Mouse (Mus musculus) embryo, embryonic 10.5 days (tissue): ENCODE results near the gene Chst15.

Experiments used
- DNase-seq: peaks from one replicate; pipeline ENCODE4 v3.0.0-alpha.2; 2015; ENCODE audit warnings: low spot score

Gene Chst15

GRCm38 (mm10) chr7:132336781-132337180 is 19.8 kb upstream of the Chst15 start:
- DNase-seq, result no peak

DNA sequence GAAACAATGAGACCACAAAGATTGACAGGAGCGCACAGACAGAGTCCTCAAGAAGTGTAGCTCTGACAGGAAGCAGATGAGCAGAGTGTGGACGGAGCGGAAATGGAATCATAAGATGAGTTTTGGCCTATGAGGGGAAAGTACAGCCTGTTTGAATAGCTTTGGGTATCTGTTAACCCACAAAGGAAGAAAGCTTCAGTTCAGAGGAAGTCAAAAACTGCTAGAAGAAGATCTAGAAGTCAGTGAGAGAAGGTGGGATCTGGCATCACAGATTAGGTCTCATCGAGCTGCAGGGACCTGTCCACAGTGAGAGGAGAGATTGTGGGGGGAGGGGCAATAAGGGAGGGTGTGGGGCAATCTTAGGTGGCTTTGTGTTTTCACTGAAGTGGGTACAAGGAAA is 18.3 kb upstream of the Chst15 start:
- DNase-seq, result no peak

- DNase-seq, result no peak
Observed at GRCm38 (mm10) chr7:132333078-132333477, 16.1 kb upstream of the Chst15 start.

GRCm38 (mm10) chr7:132332176-132332575 is 15.1 kb upstream of the Chst15 start:
- no peak for DNase-seq

- DNase-seq, result no peak
Observed at GRCm38 (mm10) chr7:132330179-132330578, 13.2 kb upstream of the Chst15 start.

DNA sequence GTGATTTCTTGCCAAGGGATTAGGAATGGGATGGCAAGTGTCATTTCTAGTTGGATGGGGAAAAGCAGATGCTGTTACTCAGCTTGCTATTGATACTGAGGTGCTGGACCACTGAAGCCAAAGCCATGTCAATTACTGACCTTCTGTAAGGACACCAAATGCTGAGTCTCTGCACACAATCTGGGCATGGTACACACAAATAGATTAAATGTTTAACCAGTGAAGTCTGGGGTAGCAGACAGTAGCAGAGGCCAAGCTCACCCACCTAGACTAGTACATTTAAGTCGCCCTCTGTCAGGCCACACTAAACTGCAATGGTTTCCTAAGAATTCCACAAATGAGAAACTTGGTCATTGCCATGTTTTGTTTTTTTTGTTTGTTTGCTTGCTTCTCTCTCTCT is 11.6 kb upstream of the Chst15 start:
- DNase-seq, result no peak

DNA sequence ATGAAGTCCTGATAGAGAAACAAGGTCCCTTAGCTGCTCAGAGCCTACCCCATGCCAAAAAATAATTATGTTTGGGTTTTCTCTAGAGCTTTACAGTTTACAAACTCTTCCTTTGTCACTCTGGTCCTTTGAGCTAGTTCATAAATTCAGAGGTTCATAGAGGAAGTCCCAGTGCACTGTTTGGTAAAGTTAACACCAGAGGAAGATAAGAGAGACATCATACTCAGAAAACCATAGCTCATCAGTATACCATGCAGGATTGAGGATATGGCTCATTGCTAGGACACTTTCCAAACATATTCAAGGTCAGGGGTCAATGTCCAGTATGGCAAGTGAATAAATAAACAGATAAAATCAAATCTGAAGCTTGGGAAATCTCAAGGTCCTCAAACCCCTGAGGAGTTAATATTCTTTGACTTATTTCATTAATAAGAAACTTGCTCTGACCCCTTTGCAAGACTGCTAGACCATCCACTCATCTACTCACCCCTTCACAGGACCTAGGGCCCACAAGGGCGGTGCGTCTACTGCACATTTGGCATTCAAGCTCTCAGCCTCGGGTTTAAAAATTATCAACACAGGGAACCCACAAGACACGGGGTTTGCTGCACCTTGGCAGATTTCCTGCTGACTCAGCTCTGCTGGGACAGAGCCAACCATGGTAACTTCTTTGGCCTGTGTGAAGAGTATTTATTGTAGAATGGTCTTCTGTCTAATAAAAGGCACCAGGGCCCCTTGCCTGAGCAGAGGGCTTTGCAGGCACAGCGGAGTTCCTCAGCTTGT is 8.7 kb upstream of the Chst15 start:
- no peak for DNase-seq

GRCm38 (mm10) chr7:132323430-132323829 is 6.4 kb upstream of the Chst15 start:
- no peak for DNase-seq

GRCm38 (mm10) chr7:132321392-132321958 is 4.4 kb upstream of the Chst15 start:
- no peak for DNase-seq

DNA sequence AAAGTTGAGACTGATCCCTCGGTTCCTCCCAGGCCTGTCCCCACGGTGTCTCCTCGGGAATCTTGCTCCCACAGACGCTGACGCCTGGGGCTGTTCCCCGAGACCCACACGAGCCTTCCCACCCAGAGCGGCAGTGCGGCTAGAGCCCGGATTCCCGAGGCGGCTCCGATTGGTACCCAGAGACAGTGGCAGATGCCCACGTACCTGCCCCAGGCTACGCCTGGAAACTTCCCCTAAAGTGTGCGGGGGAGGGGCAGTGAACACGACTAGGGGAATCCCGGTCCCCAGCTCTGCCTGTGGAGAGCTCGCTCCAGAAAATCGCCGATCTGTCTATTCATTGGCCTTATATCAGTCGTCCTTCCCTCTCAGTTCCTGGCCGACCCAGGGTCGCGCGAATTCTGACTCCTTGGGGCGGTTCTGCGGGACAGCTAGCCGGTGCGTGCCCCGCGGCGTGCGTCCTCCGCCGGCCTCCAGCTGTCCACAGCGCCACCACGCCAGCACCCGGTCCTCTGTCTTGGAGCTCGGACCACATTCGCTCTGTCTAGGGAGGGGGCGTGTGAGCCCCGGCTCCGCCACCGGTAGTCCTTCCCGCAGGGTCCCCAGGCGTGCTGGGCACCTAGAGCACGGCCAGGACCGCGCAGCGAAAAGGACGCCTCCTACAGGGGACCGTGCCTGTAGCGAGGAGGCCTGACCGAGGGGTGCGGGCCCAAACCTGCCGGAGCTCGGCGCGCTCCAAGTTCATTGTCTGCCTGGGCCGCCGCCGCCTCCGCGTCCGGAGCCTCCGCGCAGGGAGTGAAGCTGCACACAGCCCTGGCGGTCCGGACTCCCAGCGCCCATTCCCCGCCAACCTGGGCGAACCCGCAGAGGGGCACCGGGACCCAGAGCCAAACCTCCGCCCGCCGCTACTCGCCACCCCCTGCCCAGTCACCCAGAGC is 660 bp downstream of the Chst15 start:
- peak; percentile 75 for DNase-seq

DNA sequence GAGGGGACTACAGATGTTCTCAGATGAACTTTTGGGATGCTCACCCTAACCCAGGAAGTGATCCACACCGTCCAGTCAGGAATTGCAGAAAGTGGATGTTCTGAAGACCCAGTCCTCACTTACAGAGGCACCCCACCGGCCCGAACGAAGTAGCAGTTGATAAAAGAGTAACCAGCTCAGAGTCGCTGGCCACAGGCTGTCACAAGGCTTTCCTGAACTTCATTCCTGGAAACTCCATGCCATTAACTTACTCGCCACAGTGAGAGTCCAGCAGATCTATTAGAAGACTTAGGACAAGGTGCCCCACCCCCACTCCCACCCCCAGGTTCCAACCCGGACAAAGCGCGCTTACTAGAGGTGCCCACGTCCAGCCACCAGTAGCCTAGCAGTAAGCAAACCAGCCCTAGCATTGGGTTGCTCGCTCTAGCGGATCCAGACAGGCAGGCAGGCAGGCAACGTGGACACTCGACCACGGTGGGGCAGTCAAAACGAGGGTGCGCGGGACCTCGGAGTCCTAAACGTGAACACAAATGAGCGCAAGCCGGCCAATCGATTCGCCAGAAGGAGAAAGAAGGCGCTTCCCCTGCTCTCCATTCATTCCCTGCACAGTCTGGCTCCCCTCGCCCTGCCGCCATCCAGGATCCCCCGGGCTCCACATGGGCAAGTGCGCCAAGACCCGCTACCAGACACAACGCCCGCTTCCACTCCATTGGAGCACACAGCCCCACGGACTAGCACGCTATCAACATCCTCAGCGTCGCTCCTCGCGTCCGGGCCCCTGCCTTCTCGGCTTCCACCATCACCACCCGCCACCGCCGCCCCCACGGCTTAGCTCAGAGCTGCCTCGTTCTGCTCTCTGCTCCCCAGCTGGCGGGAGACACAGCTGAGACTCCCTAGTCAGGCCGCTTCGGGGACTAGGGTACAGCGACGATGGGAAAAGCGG is 1.6 kb downstream of the Chst15 start:
- peak; percentile 93 for DNase-seq

- no peak for DNase-seq
Observed at GRCm38 (mm10) chr7:132312396-132312795, 4.6 kb downstream of the Chst15 start.

- DNase-seq, result no peak
Observed at GRCm38 (mm10) chr7:132308537-132309191, 8.4 kb downstream of the Chst15 start.

DNA sequence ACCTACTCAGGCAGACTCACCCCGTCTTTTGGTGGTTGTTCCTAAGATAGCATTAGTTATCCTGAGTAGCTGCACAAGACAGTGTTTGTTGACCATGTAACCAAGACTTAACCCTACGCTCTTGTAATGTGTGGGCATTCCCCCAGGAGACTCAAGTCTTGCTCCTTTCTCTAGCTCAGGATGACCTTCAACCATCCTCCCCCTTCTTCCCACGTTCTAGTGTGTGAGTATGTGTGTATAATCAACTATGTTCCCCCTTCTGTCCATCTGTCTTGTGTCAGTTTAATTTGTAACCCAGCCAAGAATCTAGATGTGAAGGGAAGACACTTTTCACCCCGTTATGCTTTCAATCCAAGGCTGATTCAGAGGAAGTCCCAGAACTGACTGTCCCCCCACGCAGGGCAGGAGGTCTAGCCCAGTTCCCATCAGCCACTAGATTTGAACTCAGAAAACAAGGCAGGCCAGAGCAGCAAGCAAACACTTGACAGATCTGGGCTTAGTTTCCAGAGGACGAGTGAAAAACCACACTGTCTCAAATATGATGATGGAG is 9.2 kb downstream of the Chst15 start:
- DNase-seq, result no peak

GRCm38 (mm10) chr7:132306671-132307412 is 10.2 kb downstream of the Chst15 start:
- no peak for DNase-seq

DNA sequence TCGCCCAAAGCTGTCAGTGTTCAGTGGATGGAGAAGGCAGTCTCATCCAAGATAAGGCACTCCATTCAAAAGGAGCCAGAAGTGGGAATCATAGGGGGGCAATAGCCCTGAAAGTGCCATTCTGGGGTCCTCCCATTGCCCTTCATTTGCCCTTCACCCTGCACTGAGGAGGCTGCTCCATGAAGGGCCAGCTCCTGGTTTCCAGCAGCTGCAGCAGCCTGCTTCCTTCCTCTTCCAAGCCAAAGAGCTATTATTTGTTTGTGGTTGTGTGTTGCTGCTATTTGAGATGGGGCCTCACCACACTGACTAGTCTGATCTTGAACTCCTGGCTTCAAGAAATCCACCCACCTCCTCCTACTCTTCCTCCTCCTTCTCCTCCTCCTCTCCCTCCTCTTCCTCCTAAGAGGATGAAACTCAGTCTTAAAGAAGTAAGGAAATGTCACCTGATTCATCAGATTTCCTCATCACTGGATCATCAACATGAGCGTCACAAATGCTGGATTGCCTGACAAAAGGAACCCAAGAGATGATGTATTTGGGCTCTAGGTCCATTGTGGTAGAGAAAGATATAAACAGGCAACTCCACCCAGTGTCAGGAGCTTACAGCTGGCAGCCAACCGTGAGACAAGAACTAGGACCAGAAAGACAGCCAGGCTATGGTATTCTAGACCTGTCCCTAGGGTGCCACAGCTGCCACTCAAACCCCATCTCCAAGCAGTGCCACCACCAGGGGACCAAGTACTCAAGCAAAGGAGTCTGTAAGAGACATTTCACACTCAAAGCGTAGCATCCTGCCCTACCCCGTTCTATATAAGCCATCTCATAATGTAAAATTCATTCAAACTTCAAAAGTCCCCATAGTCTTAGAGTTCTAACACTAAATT is 11.3 kb downstream of the Chst15 start:
- DNase-seq, result no peak

DNA sequence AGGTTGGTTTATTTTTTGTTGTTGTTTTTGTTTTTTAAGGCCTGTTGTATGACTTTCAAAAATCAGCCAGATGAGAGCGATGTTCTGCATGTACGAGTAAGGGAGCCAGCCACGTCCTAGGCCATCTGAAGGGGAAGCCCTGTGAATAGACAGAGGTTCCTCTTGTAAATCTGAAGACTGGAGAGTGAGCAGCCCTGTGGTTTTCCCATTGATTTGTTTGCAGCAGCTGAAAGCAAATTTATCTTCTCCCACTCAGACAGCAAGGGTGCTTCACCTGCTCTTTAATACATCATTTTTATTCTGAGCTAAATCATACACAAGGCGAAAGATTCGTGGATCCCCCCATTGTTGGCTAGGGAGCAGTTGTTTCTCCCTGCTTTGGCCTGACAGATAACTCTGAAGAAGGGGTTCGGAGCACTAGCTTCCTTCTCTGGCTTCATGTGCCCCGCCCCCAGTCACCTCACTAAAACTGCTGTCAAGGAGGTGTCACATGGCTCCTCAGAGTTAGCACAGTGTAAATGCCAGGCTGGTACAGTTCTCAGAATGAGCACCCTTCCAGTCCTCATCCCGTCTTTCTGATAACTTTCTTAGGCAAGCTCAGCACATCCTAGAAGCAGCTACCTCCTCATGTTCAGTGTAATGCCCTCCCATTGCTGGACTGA is 12.5 kb downstream of the Chst15 start:
- DNase-seq, result no peak

GRCm38 (mm10) chr7:132303988-132304387 is 13.0 kb downstream of the Chst15 start:
- no peak for DNase-seq
